Mouse (Mus musculus) spleen, adult 2 months (tissue): ENCODE measurements around the gene 3110009E18Rik.

Source experiments
- CTCF ChIP-seq: fragments of 200-500 bp; IDR thresholded peaks from 2 replicates; pipeline ENCODE4 v1.5.1; 2011; ENCODE audit warnings: mild to moderate bottlenecking, inconsistent platforms; ENCODE audit not compliant: insufficient read depth, insufficient read length, insufficient replicate concordance; ENCODE audit errors: extremely low read depth
- POLR2A ChIP-seq: fragments of 200-500 bp; IDR thresholded peaks from 2 replicates; pipeline ENCODE4 v1.6.1; 2011; ENCODE audit warnings: low read depth, low read length, inconsistent platforms

GRCm38 (mm10) chr1:120231334-120231733, 110.3 kb downstream of the 3110009E18Rik start:
- TF ChIP-seq POLR2A: no peak
- peak; percentile 23; the same call in 1 of the 2 replicates for TF ChIP-seq CTCF
